12 mouse cellular contexts compared by ENCODE assay signal in the genomic region with DNA sequence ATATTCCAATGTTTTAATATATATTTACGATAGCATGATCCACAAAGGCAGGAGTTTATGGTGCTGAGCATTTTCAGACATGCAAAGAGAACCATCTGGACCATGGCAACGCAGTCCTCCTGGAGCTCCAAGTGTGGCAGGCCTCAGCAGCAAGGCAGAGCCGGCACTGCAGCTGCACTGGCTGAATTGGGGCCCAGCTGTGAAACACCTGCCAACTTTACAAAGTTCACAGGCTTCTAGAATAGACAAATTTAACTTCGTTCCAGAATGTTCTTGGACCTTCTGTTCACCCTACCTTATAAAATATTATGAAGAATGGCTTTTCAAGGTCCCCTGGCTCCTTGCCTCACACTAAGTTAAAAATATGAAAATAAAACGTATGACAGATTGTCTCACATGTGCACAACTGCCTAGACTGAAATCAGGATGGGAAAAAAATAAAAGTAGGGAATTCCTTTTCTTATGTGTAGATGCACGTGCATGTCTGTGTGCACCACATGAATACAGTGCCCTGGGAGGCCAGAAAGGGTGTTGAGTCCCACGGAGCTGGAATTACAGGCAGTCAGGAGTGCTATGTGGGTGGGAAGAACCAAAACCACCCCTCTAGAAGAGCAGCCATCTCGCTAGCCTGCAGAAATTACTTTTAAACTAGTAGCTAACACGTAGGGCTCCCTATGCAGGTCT.
DNase-seq lines count a peak whose midpoint lies in the region; ATAC-seq and TF ChIP-seq lines count a peak whose summit lies in the region.
"Had no signal": no experiment of that assay in that cellular context is flagged by ENCODE, and none has a peak within 500 bp of the region (broad histone marks: within the 10 kb centered on the region; RNA-seq: fewer than 3 reads in every experiment).

No protein-coding gene starts in this region.

- no peaks in the 10 kb centered on the region for H3K9me3 ChIP-seq in forebrain, postnatal 0 days (ENCODE audit: low read length)
- H3K9me3 ChIP-seq in forebrain, embryonic 11.5 days (ENCODE audit: control insufficient read depth, low read length), result no peaks in the 10 kb centered on the region
- no peaks in the 10 kb centered on the region for H3K9me3 ChIP-seq in embryonic facial prominence, embryonic 15.5 days (replicated peaks)
- H3K9me3 ChIP-seq in limb, embryonic 13.5 days, result no peaks in the 10 kb centered on the region

- no peak overlapping the region for H3K27ac ChIP-seq in forebrain, postnatal 0 days (ENCODE audit: low read depth, low read length)
- H3K27ac ChIP-seq in forebrain, embryonic 11.5 days (ENCODE audit: low read depth, low read length), result no peak overlapping the region
- no peak overlapping the region for H3K27ac ChIP-seq in embryonic facial prominence, embryonic 15.5 days (replicated peaks)
- no peak overlapping the region; the same call in 1 of the 2 replicates for H3K27ac ChIP-seq in limb, embryonic 13.5 days

- no peaks in the 10 kb centered on the region for H3K36me3 ChIP-seq in forebrain, postnatal 0 days (ENCODE audit: insufficient read depth)
- no peaks in the 10 kb centered on the region for H3K36me3 ChIP-seq in forebrain, embryonic 11.5 days (ENCODE audit: control insufficient read depth, insufficient read depth, low read length)
- H3K36me3 ChIP-seq in embryonic facial prominence, embryonic 15.5 days, result no peaks in the 10 kb centered on the region
- no peaks in the 10 kb centered on the region for H3K36me3 ChIP-seq in limb, embryonic 13.5 days

- no peak overlapping the region for H3K9ac ChIP-seq in forebrain, postnatal 0 days
- H3K9ac ChIP-seq in forebrain, embryonic 11.5 days (ENCODE audit: low read length), result no peak overlapping the region
- no peak overlapping the region for H3K9ac ChIP-seq in embryonic facial prominence, embryonic 15.5 days
- H3K9ac ChIP-seq in limb, embryonic 13.5 days, result no peak overlapping the region

- 54% methylated on average over 9 of the region's 9 CpGs for WGBS in forebrain, postnatal 0 days
- WGBS in forebrain, embryonic 11.5 days, result 60% methylated on average over 9 of the region's 9 CpGs
- WGBS in embryonic facial prominence, embryonic 15.5 days, result 48% methylated on average over 9 of the region's 9 CpGs
- 43% methylated on average over 9 of the region's 9 CpGs for WGBS in limb, embryonic 13.5 days

- no peaks in the 10 kb centered on the region for H3K27me3 ChIP-seq in forebrain, postnatal 0 days (ENCODE audit: insufficient read depth, low read length)
- peaks cover 12% of the 10 kb centered on the region for H3K27me3 ChIP-seq in forebrain, embryonic 11.5 days (ENCODE audit: control insufficient read depth, insufficient read depth, low read length)
- peaks cover 14% of the 10 kb centered on the region for H3K27me3 ChIP-seq in embryonic facial prominence, embryonic 15.5 days
- peaks cover 53% of the 10 kb centered on the region for H3K27me3 ChIP-seq in limb, embryonic 13.5 days

- H3K4me2 ChIP-seq in forebrain, postnatal 0 days (ENCODE audit: low read depth), result no peak overlapping the region
- no peak overlapping the region for H3K4me2 ChIP-seq in forebrain, embryonic 11.5 days (ENCODE audit: low read depth, low read length, severe bottlenecking)
- no peak overlapping the region for H3K4me2 ChIP-seq in embryonic facial prominence, embryonic 15.5 days (replicated peaks)
- H3K4me2 ChIP-seq in limb, embryonic 13.5 days (replicated peaks), result no peak overlapping the region

- intact Hi-C loops in left cerebral cortex, postnatal 4 days (cut with DNase I), result no loop called here

- TF ChIP-seq CTCF in forebrain, postnatal 0 days (IDR thresholded peaks at IDR 0.05; ENCODE audit: low read depth), result no peak

- H3K4me1 ChIP-seq in forebrain, postnatal 0 days (ENCODE audit: insufficient read depth), result no peaks in the 10 kb centered on the region
- H3K4me1 ChIP-seq in forebrain, embryonic 11.5 days (replicated peaks; ENCODE audit: control insufficient read depth, insufficient read depth, low read length), result no peaks in the 10 kb centered on the region
- no peaks in the 10 kb centered on the region for H3K4me1 ChIP-seq in embryonic facial prominence, embryonic 15.5 days
- peaks cover 9% of the 10 kb centered on the region; the same call in 1 of the 2 replicates for H3K4me1 ChIP-seq in limb, embryonic 13.5 days

- no peak overlapping the region for H3K4me3 ChIP-seq in forebrain, postnatal 0 days (ENCODE audit: low read depth, low read length)
- no peak overlapping the region for H3K4me3 ChIP-seq in forebrain, embryonic 11.5 days (ENCODE audit: low read depth, low read length)
- no peak overlapping the region for H3K4me3 ChIP-seq in embryonic facial prominence, embryonic 15.5 days (replicated peaks)
- H3K4me3 ChIP-seq in limb, embryonic 13.5 days, result no peak overlapping the region

- peak; percentile 8 for DNase-seq in forebrain, postnatal 0 days
- no peak for DNase-seq in forebrain, embryonic 11.5 days (ENCODE audit: low spot score)
- peak; percentile 12 for DNase-seq in left cerebral cortex, postnatal 4 days
- DNase-seq in left cerebral cortex, adult 11 months (ENCODE audit: low spot score), result no peak
- DNase-seq in right cerebral cortex, postnatal 14 days, result no peak
- DNase-seq: adrenal gland, postnatal 36 days; cerebellum, postnatal 36 days had no signal

- ATAC-seq in forebrain, postnatal 0 days, result peak; percentile 59; the same call in 1 of the 2 replicates
- ATAC-seq in forebrain, embryonic 11.5 days (replicated peaks; ENCODE audit: low FRiP score), result no peak
- peak; percentile 47; the same call in 1 of the 2 replicates for ATAC-seq in embryonic facial prominence, embryonic 15.5 days (ENCODE audit: insufficient number of reproducible peaks, low FRiP score, low TSS enrichment, low read depth)
- ATAC-seq in limb, embryonic 13.5 days (ENCODE audit: low FRiP score, low read depth), result peak; percentile 86
- ATAC-seq in megakaryocyte, adult 5-6 weeks (ENCODE audit: poor library complexity, severe bottlenecking), result no peak
- ATAC-seq: inflammation-experienced regulatory T-cells, adult 6 months; Patski had no signal

Comparison
In these comparisons a context has a peak if more than half of its experiments do, and no peak if none do; other contexts are left out.
1. ATAC-seq: peak in forebrain, postnatal 0 days (single experiment), embryonic facial prominence, embryonic 15.5 days (single experiment) and limb, embryonic 13.5 days (single experiment); none in forebrain, embryonic 11.5 days (single experiment) and megakaryocyte, adult 5-6 weeks (single experiment).
2. DNase-seq: peak in forebrain, postnatal 0 days (single experiment) and left cerebral cortex, postnatal 4 days (single experiment); none in forebrain, embryonic 11.5 days (single experiment), left cerebral cortex, adult 11 months (single experiment) and right cerebral cortex, postnatal 14 days (single experiment).